Mouse (Mus musculus): ENCODE measurements at regions not wholly inside any gene's neighbourhood (a gene's known extent, or its start where the extent isn't known, plus 50 kb on each side); places are given as distances from the start of the nearest gene placed in this dataset.
A peak's percentile ranks its signal among the peaks of the same experiment; 100 is the strongest.

DNA sequence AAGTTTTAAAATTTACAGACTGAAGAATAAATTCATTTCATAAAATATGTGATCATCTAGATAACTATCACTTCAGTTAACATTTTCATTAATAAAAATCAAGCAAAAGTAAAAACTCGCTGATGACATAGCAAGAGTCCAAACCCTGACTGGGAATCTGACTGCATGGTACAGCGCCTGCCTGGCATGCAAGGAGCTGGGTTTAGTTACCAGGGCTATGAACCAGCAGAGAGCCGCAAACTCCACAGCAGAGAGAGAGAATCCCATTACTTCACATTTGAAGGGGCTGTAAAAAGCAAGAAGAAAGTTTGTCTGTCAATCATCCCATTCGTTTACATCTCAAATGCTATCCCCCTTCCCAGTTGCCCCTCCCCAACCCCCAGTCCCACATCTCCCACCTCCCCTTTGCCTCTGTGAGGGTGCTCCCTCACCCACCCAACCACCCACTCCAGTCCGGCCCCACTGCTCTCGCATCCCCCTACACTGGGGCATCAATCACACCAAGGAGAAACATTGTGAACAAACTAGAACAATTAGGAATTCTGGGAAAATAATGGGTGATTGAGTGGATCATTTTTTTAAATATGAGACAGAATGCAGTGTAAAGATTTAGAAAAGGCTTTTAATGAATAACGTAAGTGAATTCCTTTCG lies 487.6 kb downstream of the Efna5 start:
- TF ChIP-seq CTCF (IDR thresholded peaks at IDR 0.05) = no peak
- H3K27ac ChIP-seq = no peak overlapping the region
- no peak for DNase-seq (ENCODE audit: extremely low spot score in 1 of 2, low spot score in 2 of 2)
- H3K4me3 ChIP-seq = no peak overlapping the region
- intact Hi-C loops (cut with DNase I) = no loop called here

DNA sequence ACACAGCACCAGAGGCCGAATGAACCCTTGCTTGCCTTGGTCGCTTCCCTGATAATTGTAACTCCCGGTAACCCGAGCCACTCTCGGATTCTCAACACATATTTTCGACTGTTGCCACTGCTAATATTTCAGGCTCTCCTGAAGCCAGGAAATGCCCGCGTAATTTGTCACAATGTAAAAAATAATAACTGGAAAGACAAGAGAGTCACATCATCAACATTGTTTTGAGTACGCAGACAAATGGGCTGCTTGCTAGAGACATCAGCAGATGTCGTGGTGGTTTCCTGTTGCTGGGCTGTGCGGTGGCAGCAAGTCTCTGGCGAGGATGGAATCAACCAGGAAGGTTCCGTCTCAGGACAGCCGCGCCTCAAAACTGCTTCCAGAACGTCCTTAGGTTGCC lies 497.1 kb downstream of the Efna5 start:
- DNase-seq (ENCODE audit: extremely low spot score in 1 of 2, low spot score in 2 of 2) = no peak
- Histone ChIP-seq H3K27ac (no peak overlapping the region), H3K4me3 (no peak overlapping the region)
- intact Hi-C loops (cut with DNase I) = no loop called here
- no peak for TF ChIP-seq CTCF (IDR thresholded peaks at IDR 0.05)

DNA sequence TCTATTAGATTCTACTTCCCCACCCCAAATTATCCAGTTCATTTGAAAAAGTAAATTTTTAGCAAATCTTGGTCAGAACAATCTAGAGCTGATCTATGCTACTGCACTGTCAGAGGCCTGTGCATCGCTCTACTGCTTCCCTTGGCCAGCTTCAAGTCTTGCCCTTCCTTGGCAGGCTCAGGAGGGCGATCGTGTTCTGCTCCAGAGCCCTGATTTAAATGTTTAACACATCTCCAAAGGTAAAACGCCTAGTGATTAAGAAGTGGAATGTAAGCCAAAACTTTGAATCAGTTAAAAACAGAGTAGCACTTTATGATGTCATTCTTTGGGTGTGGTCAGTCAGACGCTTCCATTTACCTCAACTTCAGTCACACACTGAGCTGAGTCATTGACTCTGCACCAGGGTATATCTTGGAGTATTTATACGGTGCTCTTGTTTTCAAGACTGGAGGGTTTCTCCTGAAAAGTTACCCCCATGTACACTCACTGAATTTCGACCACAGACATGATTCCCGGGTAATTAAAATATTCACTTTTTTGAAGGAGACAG lies 502.2 kb downstream of the Efna5 start:
- DNase-seq (ENCODE audit: extremely low spot score in 1 of 2, low spot score in 2 of 2) = no peak
- no peak for TF ChIP-seq CTCF (IDR thresholded peaks at IDR 0.05)
- Histone ChIP-seq H3K4me3 (no peak overlapping the region), H3K27ac (no peak overlapping the region)
- intact Hi-C loops (cut with DNase I) = no loop called here

DNA sequence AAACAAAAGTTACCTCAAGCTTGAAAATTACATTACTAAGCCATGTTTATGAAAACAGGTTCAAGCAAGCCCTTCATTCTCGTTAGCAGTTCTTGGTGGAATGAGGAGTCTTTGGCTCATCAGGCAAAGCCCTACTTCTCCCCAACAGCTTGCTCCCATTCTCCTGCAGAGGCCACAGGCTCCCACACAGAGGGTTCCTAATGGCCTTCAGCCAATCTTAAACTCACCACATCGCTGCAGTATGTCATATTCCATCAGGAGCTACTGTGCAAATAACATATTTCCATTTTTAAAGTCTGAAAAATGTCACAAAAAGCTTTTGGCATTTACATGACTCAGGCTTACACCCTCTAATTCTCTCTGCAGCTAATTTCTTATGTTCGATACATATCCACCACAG lies 512.0 kb downstream of the Efna5 start:
- H3K27ac ChIP-seq = no peak overlapping the region
- no peak for DNase-seq (ENCODE audit: extremely low spot score in 1 of 2, low spot score in 2 of 2)
- H3K4me3 ChIP-seq = no peak overlapping the region
- intact Hi-C loops (cut with DNase I) = no loop called here
- TF ChIP-seq CTCF (IDR thresholded peaks at IDR 0.05) = no peak

DNA sequence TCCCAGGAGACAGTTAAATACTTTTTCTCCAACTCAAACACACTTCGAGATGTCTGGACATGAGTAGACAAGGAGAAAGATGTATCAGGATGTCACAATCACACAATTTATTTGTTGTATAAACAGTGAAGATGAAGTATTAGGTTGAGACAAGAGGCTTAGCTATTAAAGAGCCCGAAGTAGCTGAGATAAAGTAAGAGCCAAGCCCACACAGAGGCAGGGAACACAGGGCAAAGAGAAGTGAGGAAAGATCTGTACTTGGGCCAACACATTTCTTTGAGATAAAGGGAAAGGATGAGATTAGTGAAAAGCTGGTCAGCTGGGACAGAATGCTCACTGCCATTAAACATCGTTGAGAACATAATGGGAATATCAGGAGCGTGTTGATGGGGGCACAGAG lies 513.2 kb downstream of the Efna5 start:
- TF ChIP-seq CTCF (IDR thresholded peaks at IDR 0.05) = no peak
- no peak for DNase-seq (ENCODE audit: extremely low spot score in 1 of 2, low spot score in 2 of 2)
- intact Hi-C loops (cut with DNase I) = no loop called here
- Histone ChIP-seq H3K4me3 (no peak overlapping the region), H3K27ac (no peak overlapping the region)

DNA sequence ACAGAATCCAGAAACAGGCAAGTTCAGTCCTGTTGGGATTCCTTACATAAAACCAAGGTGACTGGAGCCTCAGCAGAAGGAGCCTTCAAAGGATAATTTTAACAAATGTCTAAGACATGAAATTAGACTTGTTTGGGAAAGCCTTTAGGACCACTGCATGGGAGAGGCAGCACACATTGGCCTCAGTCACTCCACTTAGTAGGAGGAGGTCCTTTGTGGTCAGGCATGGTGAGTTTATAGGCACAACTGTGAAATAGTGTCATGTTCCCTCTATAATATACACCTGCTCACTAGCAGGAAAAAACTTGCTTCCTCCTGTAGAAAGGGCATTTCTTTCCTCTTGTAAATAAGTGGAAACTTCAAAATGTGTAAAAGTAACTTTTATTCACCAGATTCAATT lies 522.8 kb downstream of the Efna5 start:
- intact Hi-C loops (cut with DNase I) = no loop called here
- Histone ChIP-seq H3K27ac (no peak overlapping the region), H3K4me3 (no peak overlapping the region)
- no peak for DNase-seq (ENCODE audit: extremely low spot score in 1 of 2, low spot score in 2 of 2)
- TF ChIP-seq CTCF (IDR thresholded peaks at IDR 0.05) = no peak

DNA sequence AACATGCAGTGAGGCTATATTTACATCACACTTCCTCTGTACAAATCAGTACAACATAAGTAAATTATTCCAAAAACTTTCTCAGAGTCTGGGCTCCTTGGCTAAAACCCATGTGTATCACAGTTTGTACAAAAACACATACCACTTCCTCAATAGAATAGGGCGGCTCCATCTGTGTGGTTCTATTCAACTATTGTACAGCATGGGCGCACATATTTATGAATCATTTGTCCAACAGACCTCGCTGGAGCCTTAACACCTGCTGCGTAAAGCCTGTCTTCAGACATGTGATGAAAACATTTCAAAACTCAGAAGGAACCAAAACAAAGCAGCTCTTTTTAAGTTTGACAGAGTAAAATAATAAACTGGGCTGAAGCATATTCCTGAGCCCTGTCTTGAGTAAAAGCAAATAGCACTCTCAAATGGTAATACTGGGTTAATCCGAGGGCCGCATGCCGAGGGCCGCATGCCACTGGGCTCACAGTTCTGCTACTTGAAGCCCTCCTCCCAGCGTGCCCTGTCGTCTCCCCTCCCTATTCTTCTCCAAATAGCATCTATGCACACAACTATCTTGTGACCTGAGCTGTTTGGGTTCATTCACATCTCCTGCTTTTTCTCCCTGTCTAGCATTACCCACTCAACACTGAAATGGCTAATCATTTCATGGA lies 543.1 kb downstream of the Efna5 start:
- no peak for TF ChIP-seq CTCF (IDR thresholded peaks at IDR 0.05)
- no peak overlapping the region for H3K4me3 ChIP-seq
- no peak for DNase-seq (ENCODE audit: extremely low spot score in 1 of 2, low spot score in 2 of 2)

DNA sequence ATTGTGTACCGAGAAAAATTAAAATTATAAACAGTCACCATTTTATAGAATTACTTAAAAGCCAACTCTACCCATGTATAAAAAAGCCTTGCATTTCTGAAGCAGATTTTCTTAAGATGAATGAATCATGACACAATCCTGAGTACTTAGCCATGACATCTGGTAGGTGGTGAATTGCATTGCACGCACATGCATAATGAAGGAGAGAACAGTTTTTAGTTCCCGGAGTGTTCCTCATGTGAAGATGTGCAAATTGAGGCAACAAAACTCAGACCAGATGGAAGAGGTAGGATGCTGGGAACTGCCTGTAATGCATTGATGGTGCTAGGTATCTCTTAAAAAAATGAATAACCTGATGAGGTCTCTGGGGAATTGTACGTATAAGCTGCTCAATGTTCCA lies 550.9 kb downstream of the Efna5 start:
- Histone ChIP-seq H3K27ac (no peak overlapping the region), H3K4me3 (no peak overlapping the region)
- no peak for TF ChIP-seq CTCF (IDR thresholded peaks at IDR 0.05)
- intact Hi-C loops (cut with DNase I) = no loop called here
- DNase-seq (ENCODE audit: extremely low spot score in 1 of 2, low spot score in 2 of 2) = no peak

More for the DNA sequence above, 543.1 kb downstream of the Efna5 start:
- no peak overlapping the region for H3K27ac ChIP-seq
- intact Hi-C loops (cut with DNase I) = no loop called here

DNA sequence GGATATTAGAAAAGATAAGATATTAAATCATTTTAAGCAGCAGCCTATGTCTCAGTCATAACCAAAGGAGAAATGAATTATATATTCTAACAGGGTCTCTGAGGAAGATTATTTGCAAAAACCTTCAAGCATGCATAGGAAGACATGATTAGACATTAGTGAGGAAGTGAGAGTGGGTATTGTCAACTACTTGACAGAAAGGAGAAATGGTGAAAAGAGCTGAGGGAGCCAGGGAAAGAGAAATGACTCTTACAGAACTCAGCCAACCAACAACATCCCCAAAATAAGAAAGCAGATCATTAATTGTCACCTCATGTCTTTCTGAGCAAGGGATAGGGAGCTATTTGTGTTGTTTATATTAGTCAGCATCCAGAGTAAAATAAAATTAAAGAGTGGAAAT lies 554.3 kb downstream of the Efna5 start:
- DNase-seq (ENCODE audit: extremely low spot score in 1 of 2, low spot score in 2 of 2) = no peak
- H3K4me3 ChIP-seq = no peak overlapping the region
- no peak overlapping the region for H3K27ac ChIP-seq
- no peak for TF ChIP-seq CTCF (IDR thresholded peaks at IDR 0.05)
- intact Hi-C loops (cut with DNase I) = no loop called here

DNA sequence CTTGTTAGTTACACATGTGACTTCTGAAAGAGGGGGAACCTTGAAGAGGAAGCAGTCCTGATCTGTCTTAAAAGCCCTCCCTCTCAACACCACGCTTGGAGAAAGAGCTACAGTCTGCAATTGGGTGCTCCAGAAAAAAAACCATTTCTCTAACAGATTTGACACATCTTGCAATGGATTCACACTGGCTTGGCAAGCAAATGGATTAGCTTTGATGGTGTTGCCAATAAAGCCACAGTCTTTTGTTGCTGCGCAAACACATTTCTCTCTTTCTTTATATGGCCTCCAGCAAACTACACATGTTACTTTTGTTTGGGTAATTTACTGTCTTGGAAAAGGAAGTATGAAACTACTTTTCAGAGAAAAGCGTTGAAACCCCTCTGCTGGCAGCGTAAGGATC lies 562.1 kb downstream of the Efna5 start:
- TF ChIP-seq CTCF (IDR thresholded peaks at IDR 0.05) = no peak
- intact Hi-C loops (cut with DNase I) = no loop called here
- Histone ChIP-seq H3K27ac (no peak overlapping the region), H3K4me3 (no peak overlapping the region)
- DNase-seq (ENCODE audit: extremely low spot score in 1 of 2, low spot score in 2 of 2) = no peak

DNA sequence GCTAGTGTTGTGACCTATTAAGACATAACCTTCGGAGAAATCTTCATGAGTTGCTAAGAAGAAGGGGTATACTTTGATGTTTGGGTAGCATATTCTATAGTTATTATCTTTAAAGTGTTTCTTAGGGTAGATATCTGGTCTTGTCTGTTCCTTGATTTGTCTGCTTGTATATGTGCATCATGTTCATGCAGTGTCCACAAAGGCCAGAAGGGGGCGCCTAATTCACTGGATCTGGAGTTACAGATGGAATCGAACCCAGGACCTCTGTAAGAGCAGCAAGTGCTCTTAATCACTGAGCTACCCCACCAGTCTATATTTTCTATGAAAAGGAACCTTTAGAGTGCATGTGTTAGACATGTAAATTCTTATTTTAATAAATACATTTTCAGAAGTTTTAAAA lies 571.1 kb downstream of the Efna5 start:
- intact Hi-C loops (cut with DNase I) = no loop called here
- DNase-seq (ENCODE audit: extremely low spot score in 1 of 2, low spot score in 2 of 2) = no peak
- TF ChIP-seq CTCF (IDR thresholded peaks at IDR 0.05) = peak; percentile 26
- H3K27ac ChIP-seq = no peak overlapping the region
- no peak overlapping the region for H3K4me3 ChIP-seq

DNA sequence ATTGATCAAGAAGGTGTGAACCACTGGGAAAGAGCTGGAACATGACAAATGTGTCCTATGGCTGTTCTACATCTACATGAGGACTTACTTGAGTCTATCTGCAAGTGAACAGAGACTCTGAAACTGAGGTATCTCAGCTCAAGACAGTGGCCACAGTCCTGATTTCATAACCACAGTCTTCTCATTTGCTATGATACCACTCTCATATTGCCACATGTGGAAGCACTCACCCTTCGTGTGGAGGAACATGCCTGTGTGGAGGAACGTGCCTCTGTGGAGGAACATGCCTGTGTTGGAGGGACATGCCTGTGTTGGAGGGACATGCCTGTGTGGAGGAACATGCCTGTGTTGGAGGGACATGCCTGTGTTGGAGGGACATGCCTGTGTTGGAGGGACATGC lies 574.0 kb downstream of the Efna5 start:
- DNase-seq (ENCODE audit: extremely low spot score in 1 of 2, low spot score in 2 of 2) = no peak
- no peak for TF ChIP-seq CTCF (IDR thresholded peaks at IDR 0.05)
- intact Hi-C loops (cut with DNase I) = no loop called here
- H3K27ac ChIP-seq = no peak overlapping the region
- no peak overlapping the region for H3K4me3 ChIP-seq

DNA sequence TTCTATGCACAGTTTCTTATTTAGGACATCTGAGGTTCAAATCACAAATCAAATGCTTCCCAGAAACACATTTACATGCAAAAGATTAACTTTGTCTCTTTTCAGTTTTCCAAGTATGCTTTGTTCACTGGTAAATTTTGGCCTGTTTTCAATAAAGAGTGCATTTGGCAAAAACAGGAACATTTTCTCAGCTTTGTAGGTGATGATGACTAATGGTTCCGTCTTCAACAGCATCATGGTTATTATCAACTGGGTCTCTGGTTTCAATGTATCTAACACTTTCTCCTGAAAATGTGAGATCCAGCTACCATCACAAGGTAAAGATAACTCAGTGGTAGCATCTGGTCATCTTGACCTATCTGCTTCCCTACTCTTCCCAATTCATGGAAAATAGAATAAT lies 574.6 kb downstream of the Efna5 start:
- TF ChIP-seq CTCF (IDR thresholded peaks at IDR 0.05) = no peak
- H3K27ac ChIP-seq = no peak overlapping the region
- intact Hi-C loops (cut with DNase I) = no loop called here
- no peak overlapping the region for H3K4me3 ChIP-seq
- no peak for DNase-seq (ENCODE audit: extremely low spot score in 1 of 2, low spot score in 2 of 2)

All from left cerebral cortex, adult 2 months (tissue).